Mouse (Mus musculus) lung, embryonic 14.5 days (tissue): Measurements from ENCODE around the gene Ifi206. TPM values are rescaled to one million over a fixed set of nuclear protein-coding genes. Genes with fewer than 3 reads are reported as not detected.

Experiments used
- ATAC-seq: fragments of 200-750 bp; cut with Nextera tagmentation; 2 replicates; pipeline ENCODE4 v1.8.0; 2017; ENCODE audit warnings: mild to moderate bottlenecking, moderate TSS enrichment, moderate library complexity; ENCODE audit not compliant: insufficient read depth
- DNase-seq: peaks from one replicate; pipeline ENCODE4 v3.0.0-alpha.2; 2015
- H3K27ac ChIP-seq: fragments of 300-500 bp; sonication (generic); 2 replicates; pipeline ENCODE4 v1.5.1; 2014; ENCODE audit warnings: low read depth, mild to moderate bottlenecking, moderate library complexity
- H3K27me3 ChIP-seq: fragments of 300-500 bp; sonication (generic); 2 replicates; pipeline ENCODE4 v1.6.1; 2014; ENCODE audit warnings: low read length, control low read depth; ENCODE audit not compliant: insufficient read depth
- H3K36me3 ChIP-seq: fragments of 300-500 bp; sonication (generic); 2 replicates; pipeline ENCODE4 v1.6.1; 2014; ENCODE audit warnings: control low read depth; ENCODE audit not compliant: insufficient read depth
- H3K4me1 ChIP-seq: fragments of 300-500 bp; sonication (generic); 2 replicates; pipeline ENCODE4 v1.6.1; 2014; ENCODE audit warnings: antibody characterized with exemption, control low read depth; ENCODE audit not compliant: insufficient read depth
- H3K4me2 ChIP-seq: fragments of 300-500 bp; sonication (generic); 2 replicates; pipeline ENCODE4 v1.6.1; 2014; ENCODE audit warnings: mild to moderate bottlenecking
- H3K4me3 ChIP-seq: fragments of 300-500 bp; sonication (generic); 2 replicates; pipeline ENCODE4 v1.5.1; 2014; ENCODE audit warnings: low read depth, low read length
- H3K9ac ChIP-seq: fragments of 300-500 bp; sonication (generic); 2 replicates; pipeline ENCODE4 v1.6.1; 2014
- H3K9me3 ChIP-seq: fragments of 300-500 bp; sonication (generic); 2 replicates; pipeline ENCODE4 v1.6.1; 2016; ENCODE audit warnings: low read depth, low read length, control low read depth
- CTCF ChIP-seq: IDR thresholded peaks from 2 replicates; pipeline ENCODE4 v1.5.1; 2016; ENCODE audit warnings: antibody characterized with exemption, low read depth
- WGBS: fragments of 180-500 bp; shearing (Covaris S2); extraction: QIAGEN DNeasy Blood & Tissue Kit; methylation state at CpG from one replicate; pipeline ENCODE4 v1.1.7; 2014; 5-methylcytosine and 5-hydroxymethylcytosine counted together
- microRNA-seq: library from miRNA; unstranded; fragments of <30 nt; microRNA quantifications from one replicate; pipeline ENCODE4, GENCODE M21; 2016; ENCODE audit warnings: borderline number of aligned reads
- polyA plus RNA-seq: library from polyadenylated mRNA; unstranded; fragments of >200 nt; fragmentation: Nextera tagmentation; extraction: Ambion mirVana; gene quantifications from 2 replicates; pipeline ENCODE4 v1.2.1, GENCODE M21; 2014

Ifi206 gene
- polyA plus RNA-seq, 1 experiment from 2014 or later: 0.17 TPM

DNA sequence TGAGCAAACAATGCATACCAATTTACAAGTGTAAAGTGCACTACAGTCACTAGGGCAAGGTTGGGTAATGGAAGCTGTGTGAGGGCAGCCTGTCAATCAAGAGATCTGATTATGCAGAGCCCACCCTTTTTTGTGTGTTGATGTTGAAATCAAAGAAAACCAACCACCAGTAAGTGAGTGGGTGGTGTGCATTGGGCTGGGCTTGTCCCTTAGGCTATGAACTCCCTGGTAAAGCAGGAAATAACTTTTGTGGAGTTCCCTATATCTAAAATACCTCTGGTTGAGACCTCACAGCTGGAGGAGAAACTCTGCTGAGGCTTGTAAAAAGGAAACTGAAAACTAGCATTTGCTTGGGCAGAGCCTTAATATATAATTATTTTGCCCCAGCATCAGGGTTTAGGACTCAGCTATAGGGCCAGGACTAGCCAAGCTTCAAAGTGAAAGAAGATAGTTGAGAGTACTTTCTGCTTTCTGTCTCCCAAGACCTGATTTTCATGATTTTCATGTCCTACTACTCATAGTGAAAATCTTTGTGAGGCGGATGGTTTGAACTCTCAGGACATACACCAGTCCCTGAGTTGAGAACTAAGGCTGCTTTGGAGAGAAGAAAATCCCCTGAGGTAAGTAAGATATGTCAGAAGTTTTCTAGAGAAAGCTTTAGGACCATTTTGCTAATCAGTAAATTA, 71.8 kb downstream of the Ifi206 start:
- no peak overlapping the region for H3K27ac ChIP-seq
- 70% methylated on average over 1 of the region's 1 CpGs for WGBS
- H3K4me2 ChIP-seq: no peak overlapping the region

DNA sequence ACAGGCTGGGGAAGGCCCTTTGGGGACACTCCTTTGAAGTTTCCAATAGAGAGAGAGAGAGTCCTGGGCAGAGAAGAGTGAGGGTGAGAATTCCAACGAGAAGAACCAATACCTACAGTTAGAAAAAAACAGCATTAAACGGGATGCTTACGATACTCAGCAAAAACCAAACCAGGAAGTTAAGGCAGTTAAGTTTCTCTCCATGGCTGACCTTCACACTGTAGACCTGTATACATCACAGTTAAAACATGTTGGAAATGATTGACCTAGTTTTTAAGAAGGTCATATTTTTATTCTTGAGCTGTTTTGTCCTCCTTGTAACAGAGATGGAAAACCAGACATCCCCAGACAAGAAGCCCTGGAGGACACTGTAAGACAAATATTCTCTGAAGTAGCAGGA, 72.3 kb downstream of the Ifi206 start:
- Histone ChIP-seq H3K9ac (no peak overlapping the region), H3K4me3 (no peak overlapping the region), H3K36me3 (no peaks in the 10 kb centered on the region), H3K27me3 (no peaks in the 10 kb centered on the region), H3K27ac (no peak overlapping the region), H3K4me1 (no peaks in the 10 kb centered on the region), H3K4me2 (no peak overlapping the region), H3K9me3 (no peaks in the 10 kb centered on the region)
- no peak for TF ChIP-seq CTCF
- ATAC-seq (no peak), DNase-seq (no peak)
- 76% methylated on average over 3 of the region's 3 CpGs for WGBS

More for the DNA sequence above, 71.8 kb downstream of the Ifi206 start:
- no peaks in the 10 kb centered on the region for H3K27me3 ChIP-seq
- H3K4me3 ChIP-seq: no peak overlapping the region
- H3K36me3 ChIP-seq: no peaks in the 10 kb centered on the region
- H3K9me3 ChIP-seq: no peaks in the 10 kb centered on the region
- H3K9ac ChIP-seq: no peak overlapping the region
- DNase-seq (peak; percentile 12), ATAC-seq (peak; percentile 54; the same call in 1 of the 2 replicates)
- no peak for TF ChIP-seq CTCF
- no peaks in the 10 kb centered on the region for H3K4me1 ChIP-seq

Small RNAs within 50 kb of the gene (microRNA-seq; reads per million reads assigned to microRNA genes)
- gene Gm44481: not detected

Other genes with a start within 250 kb of the Ifi206 start
- gene Olfr418, start 225.0 kb downstream of the Ifi206 start, polyA plus RNA-seq: not detected in 2 replicates
- not detected in 2 replicates for gene Mptx2, start 213.3 kb downstream of the Ifi206 start, polyA plus RNA-seq
- gene Ackr1, start 157.3 kb downstream of the Ifi206 start, polyA plus RNA-seq: 0.54 and 0.81 TPM in 2 replicates
- 0.92 and 2.5 TPM in 2 replicates for gene Aim2, start 140.2 kb downstream of the Ifi206 start, polyA plus RNA-seq
- 4.1 and 4.9 TPM in 2 replicates for gene Cadm3, start 123.3 kb downstream of the Ifi206 start, polyA plus RNA-seq
- gene Ifi214, start 44.9 kb upstream of the Ifi206 start, polyA plus RNA-seq: not detected in 2 replicates
- not detected in 2 replicates for gene Ifi213, start 108.2 kb upstream of the Ifi206 start, polyA plus RNA-seq
- gene Ifi209, start 139.9 kb upstream of the Ifi206 start, polyA plus RNA-seq: 0.26 and 0.30 TPM in 2 replicates
- 0.05 and 0.16 TPM in 2 replicates for gene Ifi208, start 182.6 kb upstream of the Ifi206 start, polyA plus RNA-seq